Mouse (Mus musculus) right cerebral cortex, adult 2 months (tissue): ENCODE data around the gene Anp32e.
A peak's percentile ranks its signal among the peaks of the same experiment; 100 is the strongest.
"Not testable (repeated sequence)": the region's sequence is repeated elsewhere in the genome, so short reads cannot be mapped to it uniquely, and the experiment has no call there.

Experiments used
- DNase-seq, 2 experiments: peaks; one replicate each; pipeline ENCODE4 v3.0.0; 2021 to 2022; ENCODE audit warnings: low spot score in 2 of 2

Anp32e gene

GRCm38 (mm10) chr3:95938835-95939234 lies 9.8 kb downstream of the Anp32e start:
- no peak for DNase-seq

GRCm38 (mm10) chr3:95942749-95943148 lies 13.7 kb downstream of the Anp32e start:
- no peak for DNase-seq

- DNase-seq = no peak
Observed at GRCm38 (mm10) chr3:95943226-95943625, 14.2 kb downstream of the Anp32e start.

- DNase-seq = no peak
Observed at GRCm38 (mm10) chr3:95944742-95945141, 15.7 kb downstream of the Anp32e start.

GRCm38 (mm10) chr3:95945731-95946240 lies 16.7 kb downstream of the Anp32e start:
- no peak for DNase-seq

- no peak for DNase-seq
Observed at GRCm38 (mm10) chr3:95948325-95948724, 19.3 kb downstream of the Anp32e start.

- DNase-seq = peak; percentile 88 to 97
Observed at GRCm38 (mm10) chr3:95950763-95951551, 21.9 kb downstream of the Anp32e start.

- not testable (repeated sequence) for DNase-seq
Observed at GRCm38 (mm10) chr3:95951566-95951965, 22.5 kb downstream of the Anp32e start.

- no peak for DNase-seq
Observed at GRCm38 (mm10) chr3:95953023-95953422, 24.0 kb downstream of the Anp32e start.

GRCm38 (mm10) chr3:95953522-95953921 lies 24.5 kb downstream of the Anp32e start:
- DNase-seq = no peak

GRCm38 (mm10) chr3:95954648-95955173 lies 25.7 kb downstream of the Anp32e start:
- DNase-seq = not testable (repeated sequence)

- DNase-seq = no peak
Observed at GRCm38 (mm10) chr3:95955318-95955717, 26.3 kb downstream of the Anp32e start.

- DNase-seq = peak; percentile 43 to 48
Observed at GRCm38 (mm10) chr3:95957359-95958148, 28.5 kb downstream of the Anp32e start.

- DNase-seq = no peak
Observed at GRCm38 (mm10) chr3:95959082-95959481, 30.0 kb downstream of the Anp32e start.

GRCm38 (mm10) chr3:95959807-95960206 lies 30.8 kb downstream of the Anp32e start:
- no peak for DNase-seq

GRCm38 (mm10) chr3:95962182-95962581 lies 33.1 kb downstream of the Anp32e start:
- DNase-seq = not testable (repeated sequence)

- DNase-seq = no peak
Observed at GRCm38 (mm10) chr3:95963230-95963629, 34.2 kb downstream of the Anp32e start.

GRCm38 (mm10) chr3:95963681-95964080 lies 34.6 kb downstream of the Anp32e start:
- DNase-seq = peak; percentile 29 to 40

- peak; percentile 62 to 68 for DNase-seq
Observed at GRCm38 (mm10) chr3:95965518-95966451, 36.7 kb downstream of the Anp32e start.

GRCm38 (mm10) chr3:95969277-95969676 lies 40.2 kb downstream of the Anp32e start:
- no peak for DNase-seq

GRCm38 (mm10) chr3:95970661-95971060 lies 41.6 kb downstream of the Anp32e start:
- not testable (repeated sequence) for DNase-seq
